Mouse (Mus musculus): ENCODE data around the gene Rab26. TPM values are rescaled to one million over a fixed set of nuclear protein-coding genes. Genes with fewer than 3 reads are reported as not detected.

Gene Rab26
- polyA plus RNA-seq, 1 experiment: 21.7 TPM

GRCm38 (mm10) chr17:24565792-24566191 is 31.8 kb upstream of the Rab26 start:
- TF ChIP-seq CTCF (IDR thresholded peaks at IDR 0.05; ENCODE audit: borderline replicate concordance, insufficient read depth, low read depth, low read length): no peak
- TF ChIP-seq POLR2A (IDR thresholded peaks at IDR 0.05; ENCODE audit: borderline replicate concordance, insufficient read depth, low read length): no peak
- Histone ChIP-seq H3K27ac (ENCODE audit: insufficient read depth, low read length) (no peak overlapping the region), H3K4me1 (ENCODE audit: control insufficient read depth, insufficient read depth, low read length) (peaks cover 46% of the 10 kb centered on the region), H3K4me3 (replicated peaks; ENCODE audit: insufficient read depth, low read depth, low read length) (no peak overlapping the region), H3K27me3 (ENCODE audit: control insufficient read depth, insufficient read depth, low read length) (no peaks in the 10 kb centered on the region)
- DNase-seq: no peak
- WGBS: 53% methylated on average over 3 of the region's 3 CpGs

DNA sequence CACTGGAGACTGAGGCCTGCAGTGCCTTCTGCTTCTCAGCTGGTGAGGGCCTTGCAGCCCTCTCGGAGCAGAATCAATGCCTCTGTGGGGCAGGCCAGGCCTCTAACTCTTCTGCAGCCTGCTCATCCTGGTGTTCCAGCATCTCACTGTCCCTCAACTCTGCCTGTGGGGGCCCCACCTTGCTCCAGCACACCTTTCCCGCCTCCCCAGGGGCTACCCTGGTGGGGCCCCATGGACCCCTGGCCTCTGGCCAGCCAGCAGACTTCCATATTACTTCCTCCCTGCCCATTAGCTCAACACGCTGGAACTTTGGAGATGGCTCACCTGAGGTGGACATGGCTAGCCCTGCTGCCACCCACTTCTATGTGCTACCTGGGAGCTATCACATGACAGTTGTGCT is 31.1 kb upstream of the Rab26 start:
- Histone ChIP-seq H3K27ac (ENCODE audit: insufficient read depth, low read length) (no peak overlapping the region), H3K4me3 (replicated peaks; ENCODE audit: insufficient read depth, low read depth, low read length) (no peak overlapping the region), H3K27me3 (ENCODE audit: control insufficient read depth, insufficient read depth, low read length) (no peaks in the 10 kb centered on the region), H3K4me1 (ENCODE audit: control insufficient read depth, insufficient read depth, low read length) (peaks cover 50% of the 10 kb centered on the region)
- no peak for DNase-seq
- TF ChIP-seq CTCF (IDR thresholded peaks at IDR 0.05; ENCODE audit: borderline replicate concordance, insufficient read depth, low read depth, low read length): no peak
- no peak for TF ChIP-seq POLR2A (IDR thresholded peaks at IDR 0.05; ENCODE audit: borderline replicate concordance, insufficient read depth, low read length)
- 64% methylated on average over 3 of the region's 3 CpGs for WGBS

DNA sequence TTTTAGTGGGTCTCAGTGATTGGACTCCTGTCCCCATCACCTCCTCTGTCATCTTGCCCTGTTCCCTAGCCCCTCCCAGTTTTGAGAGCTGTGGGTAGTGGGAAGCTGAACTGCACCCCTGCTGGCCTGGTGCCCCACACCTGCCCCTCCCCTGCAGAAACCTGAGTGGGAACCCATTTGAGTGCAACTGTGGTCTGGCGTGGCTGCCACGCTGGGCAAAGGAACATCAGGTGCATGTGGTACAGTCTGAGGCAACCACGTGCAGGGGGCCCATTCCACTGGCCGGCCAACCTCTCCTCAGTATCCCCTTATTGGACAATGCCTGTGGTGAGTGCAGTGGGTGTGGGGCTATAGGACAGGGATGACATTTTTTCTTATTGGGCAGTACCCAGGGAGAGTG is 30.4 kb upstream of the Rab26 start:
- no peak overlapping the region for H3K4me3 ChIP-seq (replicated peaks; ENCODE audit: insufficient read depth, low read depth, low read length)
- TF ChIP-seq CTCF (IDR thresholded peaks at IDR 0.05; ENCODE audit: borderline replicate concordance, insufficient read depth, low read depth, low read length) (no peak), POLR2A (IDR thresholded peaks at IDR 0.05; ENCODE audit: borderline replicate concordance, insufficient read depth, low read length) (no peak)
- H3K4me1 ChIP-seq (ENCODE audit: control insufficient read depth, insufficient read depth, low read length): peaks cover 45% of the 10 kb centered on the region
- WGBS: 51% methylated on average over 4 of the region's 4 CpGs
- DNase-seq: no peak
- no peak overlapping the region for H3K27ac ChIP-seq (ENCODE audit: insufficient read depth, low read length)
- H3K27me3 ChIP-seq (ENCODE audit: control insufficient read depth, insufficient read depth, low read length): no peaks in the 10 kb centered on the region

GRCm38 (mm10) chr17:24563638-24564037 is 29.6 kb upstream of the Rab26 start:
- no peak for TF ChIP-seq POLR2A (IDR thresholded peaks at IDR 0.05; ENCODE audit: borderline replicate concordance, insufficient read depth, low read length)
- TF ChIP-seq CTCF (IDR thresholded peaks at IDR 0.05; ENCODE audit: borderline replicate concordance, insufficient read depth, low read depth, low read length): no peak
- H3K4me1 ChIP-seq (ENCODE audit: control insufficient read depth, insufficient read depth, low read length): peaks cover 50% of the 10 kb centered on the region
- WGBS: 74% methylated on average over 5 of the region's 5 CpGs
- DNase-seq: no peak
- H3K4me3 ChIP-seq (replicated peaks; ENCODE audit: insufficient read depth, low read depth, low read length): no peak overlapping the region
- H3K27ac ChIP-seq (ENCODE audit: insufficient read depth, low read length): no peak overlapping the region
- no peaks in the 10 kb centered on the region for H3K27me3 ChIP-seq (ENCODE audit: control insufficient read depth, insufficient read depth, low read length)

DNA sequence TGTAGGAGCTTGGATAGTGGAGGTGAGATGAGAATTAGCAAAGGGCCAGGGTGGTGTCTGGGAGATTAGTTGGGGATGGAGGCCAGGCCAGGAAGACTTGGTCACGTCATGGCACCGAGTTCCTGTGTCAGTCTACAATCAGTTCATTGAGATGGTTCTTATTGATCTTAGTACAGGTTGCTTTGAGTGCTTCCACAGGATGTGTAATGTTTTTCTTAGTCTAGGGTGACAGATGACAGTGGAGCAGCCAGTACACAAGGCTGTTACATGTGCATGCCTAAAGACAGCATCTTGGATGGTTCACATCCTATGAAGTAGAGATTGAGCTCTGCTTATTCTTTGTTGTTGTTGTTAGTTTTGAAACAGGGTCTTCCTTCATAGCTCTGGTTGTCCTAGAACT is 27.6 kb upstream of the Rab26 start:
- peaks cover 55% of the 10 kb centered on the region for H3K4me1 ChIP-seq (ENCODE audit: control insufficient read depth, insufficient read depth, low read length)
- no peak for DNase-seq
- TF ChIP-seq CTCF (IDR thresholded peaks at IDR 0.05; ENCODE audit: borderline replicate concordance, insufficient read depth, low read depth, low read length) (no peak), POLR2A (IDR thresholded peaks at IDR 0.05; ENCODE audit: borderline replicate concordance, insufficient read depth, low read length) (no peak)
- H3K27me3 ChIP-seq (ENCODE audit: control insufficient read depth, insufficient read depth, low read length): no peaks in the 10 kb centered on the region
- 87% methylated on average over 2 of the region's 2 CpGs for WGBS
- H3K27ac ChIP-seq (ENCODE audit: insufficient read depth, low read length): no peak overlapping the region
- H3K4me3 ChIP-seq (replicated peaks; ENCODE audit: insufficient read depth, low read depth, low read length): no peak overlapping the region

DNA sequence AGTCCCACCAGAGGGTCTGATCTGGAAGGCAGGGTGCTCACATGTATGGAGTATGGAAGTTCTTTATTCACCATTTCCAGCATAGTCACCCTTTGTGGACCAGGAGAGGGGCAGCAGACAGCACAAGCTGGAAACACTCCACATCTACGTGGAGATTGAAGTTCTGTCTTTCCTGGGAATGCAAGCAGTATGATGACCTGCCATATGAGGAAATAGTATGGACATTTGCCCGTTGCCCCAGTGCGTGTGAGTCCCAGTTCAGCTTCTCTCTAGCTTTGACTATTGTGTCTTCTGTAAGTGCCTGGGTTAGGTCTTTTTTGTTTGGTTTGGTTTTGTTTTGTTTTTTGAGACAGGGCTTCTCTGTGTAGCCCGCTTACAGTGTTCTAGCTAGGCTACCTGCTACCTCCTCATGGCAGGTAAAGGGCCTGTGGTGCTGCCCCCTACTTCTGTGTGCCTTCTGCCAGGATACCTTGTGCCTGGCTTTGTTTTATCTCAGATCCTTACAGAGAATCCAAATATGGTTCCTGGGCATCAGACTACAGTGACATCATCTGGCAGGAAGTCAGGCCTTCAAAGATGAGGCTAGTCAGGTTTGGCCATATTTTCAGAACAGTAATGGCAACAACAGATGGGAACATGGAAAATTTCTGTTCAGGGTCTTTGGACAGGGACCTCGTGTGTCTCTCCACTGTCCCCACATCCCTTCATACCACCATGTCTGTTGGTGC is 26.5 kb upstream of the Rab26 start:
- Histone ChIP-seq H3K4me1 (ENCODE audit: control insufficient read depth, insufficient read depth, low read length) (peaks cover 45% of the 10 kb centered on the region), H3K27ac (ENCODE audit: insufficient read depth, low read length) (peak overlapping the region; percentile 86), H3K27me3 (ENCODE audit: control insufficient read depth, insufficient read depth, low read length) (no peaks in the 10 kb centered on the region), H3K4me3 (replicated peaks; ENCODE audit: insufficient read depth, low read depth, low read length) (no peak overlapping the region)
- DNase-seq: peak; percentile 64 to 87
- 12% methylated on average over 5 of the region's 5 CpGs for whole genome bisulfite sequencing
- no peak for TF ChIP-seq CTCF (IDR thresholded peaks at IDR 0.05; ENCODE audit: borderline replicate concordance, insufficient read depth, low read depth, low read length)
- TF ChIP-seq POLR2A (IDR thresholded peaks at IDR 0.05; ENCODE audit: borderline replicate concordance, insufficient read depth, low read length): no peak

- 71% methylated on average over 3 of the region's 3 CpGs for WGBS
- Histone ChIP-seq H3K27ac (ENCODE audit: insufficient read depth, low read length) (peak overlapping the region; percentile 68), H3K27me3 (ENCODE audit: control insufficient read depth, insufficient read depth, low read length) (no peaks in the 10 kb centered on the region), H3K4me3 (replicated peaks; ENCODE audit: insufficient read depth, low read depth, low read length) (no peak overlapping the region), H3K4me1 (ENCODE audit: control insufficient read depth, insufficient read depth, low read length) (peaks cover 45% of the 10 kb centered on the region)
- DNase-seq: no peak
- TF ChIP-seq CTCF (IDR thresholded peaks at IDR 0.05; ENCODE audit: borderline replicate concordance, insufficient read depth, low read depth, low read length) (no peak), POLR2A (IDR thresholded peaks at IDR 0.05; ENCODE audit: borderline replicate concordance, insufficient read depth, low read length) (no peak)
Measured at GRCm38 (mm10) chr17:24559146-24559545, 25.1 kb upstream of the Rab26 start.

DNA sequence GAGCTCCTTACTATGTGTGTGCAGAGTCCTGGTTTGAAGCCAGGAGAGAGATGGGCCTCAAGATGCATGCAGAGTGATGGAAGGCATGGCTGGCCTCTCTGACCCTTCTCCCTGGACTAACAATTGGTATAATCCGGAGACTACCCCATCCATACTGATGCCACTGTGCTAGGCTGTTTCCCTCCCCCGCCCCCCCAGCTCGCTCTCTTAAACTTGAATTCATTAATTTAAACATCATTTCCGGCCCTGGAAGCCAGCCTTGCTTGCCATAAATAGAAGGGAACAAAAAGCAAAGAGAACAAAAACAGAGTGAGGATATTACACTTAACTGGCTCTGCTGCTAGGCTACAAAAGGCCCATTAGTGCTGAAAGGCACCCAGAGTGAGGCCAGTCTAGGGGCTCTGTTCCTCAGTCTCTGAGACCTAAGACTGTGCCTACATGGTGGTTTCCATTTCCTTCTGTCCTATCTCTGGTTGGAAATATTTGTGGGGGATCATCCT is 24.6 kb upstream of the Rab26 start:
- Histone ChIP-seq H3K4me3 (replicated peaks; ENCODE audit: insufficient read depth, low read depth, low read length) (no peak overlapping the region), H3K27ac (ENCODE audit: insufficient read depth, low read length) (peak overlapping the region; percentile 82), H3K4me1 (ENCODE audit: control insufficient read depth, insufficient read depth, low read length) (peaks cover 45% of the 10 kb centered on the region), H3K27me3 (ENCODE audit: control insufficient read depth, insufficient read depth, low read length) (no peaks in the 10 kb centered on the region)
- TF ChIP-seq CTCF (IDR thresholded peaks at IDR 0.05; ENCODE audit: borderline replicate concordance, insufficient read depth, low read depth, low read length) (no peak), POLR2A (IDR thresholded peaks at IDR 0.05; ENCODE audit: borderline replicate concordance, insufficient read depth, low read length) (no peak)
- DNase-seq: no peak
- WGBS: 30% methylated on average over 4 of the region's 4 CpGs

Measured in cerebellum, adult 2 months (tissue).